Mouse (Mus musculus) ES-Bruce4 (cell line): ENCODE results near the gene Wdr34. TPM values are rescaled to one million over a fixed set of nuclear protein-coding genes. Genes with fewer than 3 reads are reported as not detected.
"Not testable (repeated sequence)": the region's sequence is repeated elsewhere in the genome, so short reads cannot be mapped to it uniquely, and the experiment has no call there.

ENCODE experiments used
- H3K27ac ChIP-seq: 2 replicates; pipeline ENCODE4 v1.5.1; 2012; ENCODE audit warnings: low read length, inconsistent platforms; ENCODE audit not compliant: insufficient read depth
- H3K27me3 ChIP-seq: 2 replicates; pipeline ENCODE4 v1.6.1; 2012; ENCODE audit warnings: mild to moderate bottlenecking, low read length, inconsistent platforms; ENCODE audit not compliant: control insufficient read depth, poor library complexity, insufficient read depth, severe bottlenecking
- H3K36me3 ChIP-seq: 2 replicates; pipeline ENCODE4 v1.6.1; 2012; ENCODE audit warnings: inconsistent platforms, mild to moderate bottlenecking, low read length, moderate library complexity; ENCODE audit not compliant: control insufficient read depth, poor library complexity, insufficient read depth, severe bottlenecking
- H3K4me1 ChIP-seq: one replicate; pipeline ENCODE4 v1.8.1; 2011; ENCODE audit warnings: low read length; ENCODE audit not compliant: control insufficient read depth, insufficient read depth
- H3K4me3 ChIP-seq: 2 replicates; pipeline ENCODE4 v1.5.1; 2011; ENCODE audit warnings: low read depth, mild to moderate bottlenecking, low read length
- H3K9ac ChIP-seq: 2 replicates; pipeline ENCODE4 v1.6.1; 2012; ENCODE audit warnings: low read depth, mild to moderate bottlenecking, inconsistent platforms; ENCODE audit not compliant: poor library complexity, severe bottlenecking
- H3K9me3 ChIP-seq: replicated peaks from 2 replicates; pipeline ENCODE4 v1.6.1; 2012; ENCODE audit warnings: mild to moderate bottlenecking, low read length, inconsistent platforms; ENCODE audit not compliant: control insufficient read depth, poor library complexity, insufficient read depth, severe bottlenecking
- CTCF ChIP-seq: IDR thresholded peaks from one replicate; pipeline ENCODE4 v1.8.1; 2011; ENCODE audit warnings: low read depth, low read length
- EP300 ChIP-seq: IDR thresholded peaks from 2 replicates; pipeline ENCODE4 v1.6.1; 2011; ENCODE audit warnings: low read depth, low read length; ENCODE audit not compliant: insufficient read depth
- POLR2A ChIP-seq: IDR thresholded peaks from one replicate; pipeline ENCODE4 v1.8.1; 2011; ENCODE audit warnings: low read length; ENCODE audit not compliant: insufficient read depth
- polyA plus RNA-seq: library from polyadenylated mRNA; stranded (reverse); fragments of >200 nt; gene quantifications from 2 replicates; pipeline ENCODE4 v1.2.4, GENCODE M21; 2011; ENCODE audit warnings: low read depth; ENCODE audit not compliant: missing spikeins, insufficient read depth, insufficient read length

Wdr34 gene
- polyA plus RNA-seq, 1 experiment = 20.6 TPM

GRCm38 (mm10) chr2:30057223-30057904, 8.7 kb upstream of the Wdr34 start, which contains the start of gene Set:
Set (plus strand) TSS chr2:30057378.
- Histone ChIP-seq H3K4me1 (no peaks in the 10 kb centered on the region), H3K27me3 (no peaks in the 10 kb centered on the region), H3K9ac (no peak within 1 kb of the TSS), H3K36me3 (no peaks in the 10 kb centered on the region), H3K4me3 (no peak within 1 kb of the TSS), H3K9me3 (no peaks in the 10 kb centered on the region), H3K27ac (peak within 1 kb of the TSS; percentile 55; the same call in 1 of the 2 replicates)
- TF ChIP-seq CTCF (no peak), EP300 (no peak), POLR2A (no peak)

- Histone ChIP-seq H3K27ac (peak overlapping the region; percentile 55; the same call in 1 of the 2 replicates), H3K4me3 (no peak overlapping the region), H3K9ac (no peak overlapping the region), H3K4me1 (no peaks in the 10 kb centered on the region), H3K36me3 (no peaks in the 10 kb centered on the region), H3K27me3 (no peaks in the 10 kb centered on the region), H3K9me3 (no peaks in the 10 kb centered on the region)
- TF ChIP-seq POLR2A (no peak), CTCF (no peak), EP300 (no peak)
Measured at GRCm38 (mm10) chr2:30056736-30057135, 8.1 kb upstream of the Wdr34 start.

DNA sequence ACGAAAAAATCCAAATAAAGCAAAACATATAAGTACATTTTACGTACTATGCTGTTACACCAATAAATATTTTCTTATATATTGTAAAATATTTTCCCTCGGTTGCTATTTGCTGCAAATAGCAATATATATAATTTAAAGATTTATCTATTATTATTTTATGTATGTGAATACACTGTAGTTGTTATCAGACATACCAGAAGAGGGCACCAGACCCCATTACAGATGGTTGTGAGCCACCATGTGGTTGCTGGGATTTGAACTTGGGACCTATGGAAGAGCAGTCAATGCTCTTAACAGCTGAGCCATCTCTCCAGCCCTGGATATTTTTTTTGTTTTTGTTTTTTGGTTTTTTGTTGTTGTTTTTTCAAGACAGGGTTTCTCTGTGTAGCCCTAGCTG, 6.6 kb upstream of the Wdr34 start:
- not testable (repeated sequence) for H3K9ac ChIP-seq, H3K27ac ChIP-seq, H3K9me3 ChIP-seq, H3K36me3 ChIP-seq, H3K27me3 ChIP-seq, H3K4me1 ChIP-seq, H3K4me3 ChIP-seq

DNA sequence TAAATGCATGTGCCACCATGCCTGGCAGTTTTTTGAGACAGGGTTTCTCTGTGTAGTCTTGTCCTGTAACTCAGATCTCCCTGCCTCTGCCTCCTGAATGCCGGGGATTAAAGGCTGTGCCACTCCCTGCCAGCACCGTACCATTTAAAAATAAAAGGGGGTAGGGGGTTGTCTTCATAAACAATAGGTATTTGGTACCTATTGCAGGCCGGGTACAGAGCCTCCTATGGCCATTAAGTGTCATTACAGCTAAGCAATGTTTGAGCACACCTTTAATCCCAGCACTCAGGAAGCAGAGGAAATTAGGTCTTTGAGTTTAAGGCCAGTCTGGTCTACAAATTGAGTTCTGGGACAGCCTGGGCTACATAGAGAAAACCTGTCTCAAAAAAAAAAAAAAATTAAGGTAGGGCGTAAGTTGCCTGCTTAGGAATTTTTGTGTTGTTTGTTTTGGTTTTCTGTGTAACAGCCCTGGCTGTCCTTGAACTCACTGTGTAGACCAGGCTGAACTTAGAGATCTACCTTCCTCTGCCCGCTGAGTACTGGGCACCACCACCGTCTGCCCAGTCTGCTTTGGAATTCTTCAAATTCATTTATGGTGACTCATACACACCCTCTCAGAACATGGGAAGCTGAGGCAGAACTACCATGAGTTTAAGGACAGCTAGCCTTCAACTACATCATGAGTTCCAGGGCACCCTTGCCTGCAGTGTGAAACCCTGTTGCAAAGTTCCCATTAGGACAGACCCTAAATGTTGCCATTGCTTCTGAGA, 3.5 kb upstream of the Wdr34 start:
- Histone ChIP-seq H3K36me3 (no peaks in the 10 kb centered on the region), H3K4me3 (no peak overlapping the region), H3K9me3 (no peaks in the 10 kb centered on the region), H3K27ac (no peak overlapping the region), H3K27me3 (no peaks in the 10 kb centered on the region), H3K9ac (no peak overlapping the region), H3K4me1 (no peaks in the 10 kb centered on the region)
- TF ChIP-seq CTCF (no peak), POLR2A (no peak), EP300 (no peak)

DNA sequence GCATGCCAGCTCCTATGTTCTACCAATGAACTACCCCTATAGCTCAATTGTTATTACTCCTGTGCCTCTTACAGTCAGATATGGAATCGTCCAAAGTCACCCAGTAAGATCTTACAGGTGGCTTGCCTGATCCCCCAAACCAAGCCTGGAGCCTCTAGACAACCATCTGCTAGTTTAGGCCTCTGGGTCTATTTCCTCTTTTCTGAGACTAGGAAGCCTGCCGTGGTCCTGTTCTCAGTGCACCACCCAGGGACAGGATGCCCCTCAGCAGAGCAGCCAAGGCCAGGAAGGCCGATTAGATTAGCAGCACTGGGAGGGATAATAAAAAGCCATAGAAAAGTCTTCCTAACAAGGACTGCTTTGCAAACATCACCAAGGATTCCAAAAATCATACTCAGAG, 1.1 kb upstream of the Wdr34 start:
- no peak for TF ChIP-seq EP300
- TF ChIP-seq CTCF = no peak
- no peak for TF ChIP-seq POLR2A
- Histone ChIP-seq H3K9ac (peak overlapping the region; percentile 79), H3K27ac (peak overlapping the region; percentile 57), H3K9me3 (no peaks in the 10 kb centered on the region), H3K4me3 (no peak overlapping the region), H3K27me3 (no peaks in the 10 kb centered on the region), H3K36me3 (no peaks in the 10 kb centered on the region), H3K4me1 (no peaks in the 10 kb centered on the region)

- Histone ChIP-seq H3K4me3 (peak overlapping the region; percentile 59), H3K9ac (peak overlapping the region; percentile 79), H3K4me1 (peaks cover 2% of the 10 kb centered on the region), H3K36me3 (no peaks in the 10 kb centered on the region), H3K27me3 (no peaks in the 10 kb centered on the region), H3K9me3 (no peaks in the 10 kb centered on the region), H3K27ac (peak overlapping the region; percentile 30)
- TF ChIP-seq EP300 = no peak
- no peak for TF ChIP-seq CTCF
Measured at GRCm38 (mm10) chr2:30048101-30048501, 580 bp downstream of the Wdr34 start.
